Mouse (Mus musculus) hindbrain, postnatal 0 days (tissue): ENCODE results near the gene Nuak1. TPM values are rescaled to one million over a fixed set of nuclear protein-coding genes. Genes with fewer than 3 reads are reported as not detected.

ENCODE experiments used
- ATAC-seq: fragments of 200-750 bp; cut with Nextera tagmentation; 2 replicates; pipeline ENCODE4 v1.8.0; 2017; ENCODE audit warnings: mild to moderate bottlenecking, moderate TSS enrichment, moderate library complexity
- DNase-seq: peaks from one replicate; pipeline ENCODE4 v3.0.0-alpha.2; 2015; ENCODE audit warnings: low spot score
- H3K27ac ChIP-seq: fragments of 300-500 bp; sonication (generic); 2 replicates; pipeline ENCODE4 v1.5.1; 2014; ENCODE audit warnings: mild to moderate bottlenecking
- H3K27me3 ChIP-seq: fragments of 300-500 bp; sonication (generic); 2 replicates; pipeline ENCODE4 v1.6.1; 2014; ENCODE audit warnings: low read length, mixed read lengths; ENCODE audit not compliant: insufficient read depth
- H3K36me3 ChIP-seq: fragments of 300-500 bp; sonication (generic); 2 replicates; pipeline ENCODE4 v1.6.1; 2014; ENCODE audit warnings: low read length, mixed read lengths; ENCODE audit not compliant: insufficient read depth
- H3K4me1 ChIP-seq: fragments of 300-500 bp; sonication (generic); 2 replicates; pipeline ENCODE4 v1.6.1; 2014; ENCODE audit warnings: antibody characterized with exemption, low read length, mixed read lengths; ENCODE audit not compliant: insufficient read depth
- H3K4me2 ChIP-seq: fragments of 300-500 bp; sonication (generic); 2 replicates; pipeline ENCODE4 v1.6.1; 2014; ENCODE audit warnings: low read depth, mild to moderate bottlenecking, low read length, moderate library complexity, mixed read lengths
- H3K4me3 ChIP-seq: fragments of 300-500 bp; sonication (generic); 2 replicates; pipeline ENCODE4 v1.5.1; 2014; ENCODE audit warnings: low read length
- H3K9ac ChIP-seq: fragments of 300-500 bp; sonication (generic); replicated peaks from 2 replicates; pipeline ENCODE4 v1.6.1; 2014; ENCODE audit warnings: mild to moderate bottlenecking, low read length, moderate library complexity, mixed read lengths
- H3K9me3 ChIP-seq: fragments of 300-500 bp; sonication (generic); 2 replicates; pipeline ENCODE4 v1.6.1; 2016; ENCODE audit warnings: low read length, mixed read lengths
- CTCF ChIP-seq: IDR thresholded peaks from 2 replicates; pipeline ENCODE4 v1.5.1; 2016; ENCODE audit warnings: antibody characterized with exemption, control low read depth, low read depth
- WGBS: fragments of 180-500 bp; shearing (Covaris S2); extraction: QIAGEN DNeasy Blood & Tissue Kit; methylation state at CpG from one replicate; pipeline ENCODE4 v1.1.7; 2014; 5-methylcytosine and 5-hydroxymethylcytosine counted together
- polyA plus RNA-seq: library from polyadenylated mRNA; unstranded; fragments of >200 nt; fragmentation: Nextera tagmentation; extraction: Ambion mirVana; gene quantifications from 2 replicates; pipeline ENCODE4 v1.2.1, GENCODE M21; 2015
- total RNA-seq: library from RNA; depleted of rRNA; stranded (reverse); fragments of >200 nt; gene quantifications from 2 replicates; pipeline ENCODE4 v1.2.3, GENCODE M21; 2014

The Nuak1 gene
- total and polyA plus RNA-seq, 2 experiments from 2014 or later = 3.0 to 23.3 TPM

- WGBS = 5% methylated on average over 7 of the region's 7 CpGs
- H3K27me3 ChIP-seq = no peaks in the 10 kb centered on the region
- ATAC-seq = no peak
- peak overlapping the region; percentile 87 for H3K4me3 ChIP-seq
- peak; percentile 44 for DNase-seq
- H3K9me3 ChIP-seq = no peaks in the 10 kb centered on the region
- peak overlapping the region; percentile 96 for H3K4me2 ChIP-seq
- no peaks in the 10 kb centered on the region for H3K36me3 ChIP-seq
- peaks cover 17% of the 10 kb centered on the region for H3K4me1 ChIP-seq
- H3K9ac ChIP-seq = peak overlapping the region; percentile 97
- H3K27ac ChIP-seq = peak overlapping the region; percentile 94; the same call in 1 of the 2 replicates
- no peak for TF ChIP-seq CTCF
Observed at GRCm38 (mm10) chr10:84439228-84439596, 1.2 kb downstream of the Nuak1 start.

- no peak for TF ChIP-seq CTCF
- Histone ChIP-seq H3K36me3 (no peaks in the 10 kb centered on the region), H3K9ac (peak overlapping the region; percentile 97), H3K27ac (peak overlapping the region; percentile 94), H3K9me3 (no peaks in the 10 kb centered on the region), H3K4me2 (peak overlapping the region; percentile 96), H3K27me3 (no peaks in the 10 kb centered on the region), H3K4me1 (peaks cover 17% of the 10 kb centered on the region), H3K4me3 (peak overlapping the region; percentile 87)
- WGBS = 27% methylated on average over 19 of the region's 19 CpGs
- no peak for DNase-seq
- ATAC-seq = no peak
Observed at GRCm38 (mm10) chr10:84438466-84439227, 1.8 kb downstream of the Nuak1 start.

- no peaks in the 10 kb centered on the region for H3K36me3 ChIP-seq
- H3K4me1 ChIP-seq = peaks cover 17% of the 10 kb centered on the region
- H3K9me3 ChIP-seq = no peaks in the 10 kb centered on the region
- peak overlapping the region; percentile 87 for H3K4me3 ChIP-seq
- WGBS = under 1% methylated on average over 7 of the region's 7 CpGs
- peak; percentile 98 for DNase-seq
- H3K27ac ChIP-seq = peak overlapping the region; percentile 94
- TF ChIP-seq CTCF = peak; percentile 97
- H3K27me3 ChIP-seq = no peaks in the 10 kb centered on the region
- H3K9ac ChIP-seq = peak overlapping the region; percentile 97
- peak; percentile 73 for ATAC-seq
- peak overlapping the region; percentile 96 for H3K4me2 ChIP-seq
Observed at GRCm38 (mm10) chr10:84438049-84438422, 2.4 kb downstream of the Nuak1 start.

GRCm38 (mm10) chr10:84437166-84438048 lies 3.0 kb downstream of the Nuak1 start:
- Histone ChIP-seq H3K27ac (peak overlapping the region; percentile 45; the same call in 1 of the 2 replicates), H3K4me2 (peak overlapping the region; percentile 96), H3K4me1 (peaks cover 17% of the 10 kb centered on the region), H3K36me3 (no peaks in the 10 kb centered on the region), H3K4me3 (peak overlapping the region; percentile 87), H3K9ac (no peak overlapping the region; the same call in 1 of the 2 replicates), H3K9me3 (no peaks in the 10 kb centered on the region), H3K27me3 (no peaks in the 10 kb centered on the region)
- peak; percentile 77 for DNase-seq
- no peak for TF ChIP-seq CTCF
- peak; percentile 62 for ATAC-seq
- WGBS = 26% methylated on average over 14 of the region's 14 CpGs

GRCm38 (mm10) chr10:84435930-84436329 lies 4.5 kb downstream of the Nuak1 start:
- Histone ChIP-seq H3K9me3 (no peaks in the 10 kb centered on the region), H3K4me2 (peak overlapping the region; percentile 96), H3K27ac (no peak overlapping the region), H3K9ac (no peak overlapping the region), H3K36me3 (no peaks in the 10 kb centered on the region), H3K4me1 (peaks cover 9% of the 10 kb centered on the region; the same call in 1 of the 2 replicates), H3K27me3 (no peaks in the 10 kb centered on the region), H3K4me3 (no peak overlapping the region)
- DNase-seq (no peak), ATAC-seq (no peak)
- TF ChIP-seq CTCF = no peak
- 43% methylated on average over 11 of the region's 11 CpGs for WGBS

GRCm38 (mm10) chr10:84433193-84433801 lies 7.1 kb downstream of the Nuak1 start:
- WGBS = 77% methylated on average over 21 of the region's 21 CpGs
- H3K27ac ChIP-seq = no peak overlapping the region
- no peaks in the 10 kb centered on the region for H3K36me3 ChIP-seq
- ATAC-seq = no peak
- H3K9ac ChIP-seq = no peak overlapping the region
- H3K4me3 ChIP-seq = no peak overlapping the region
- H3K4me2 ChIP-seq = no peak overlapping the region
- DNase-seq = no peak
- no peak for TF ChIP-seq CTCF
- no peaks in the 10 kb centered on the region for H3K9me3 ChIP-seq
- no peaks in the 10 kb centered on the region for H3K27me3 ChIP-seq
- H3K4me1 ChIP-seq = peaks cover 9% of the 10 kb centered on the region; the same call in 1 of the 2 replicates
